Mouse (Mus musculus): ENCODE measurements at regions not wholly inside any gene's neighbourhood (a gene's known extent, or its start where the extent isn't known, plus 50 kb on each side); places are given as distances from the start of the nearest gene placed in this dataset.

DNA sequence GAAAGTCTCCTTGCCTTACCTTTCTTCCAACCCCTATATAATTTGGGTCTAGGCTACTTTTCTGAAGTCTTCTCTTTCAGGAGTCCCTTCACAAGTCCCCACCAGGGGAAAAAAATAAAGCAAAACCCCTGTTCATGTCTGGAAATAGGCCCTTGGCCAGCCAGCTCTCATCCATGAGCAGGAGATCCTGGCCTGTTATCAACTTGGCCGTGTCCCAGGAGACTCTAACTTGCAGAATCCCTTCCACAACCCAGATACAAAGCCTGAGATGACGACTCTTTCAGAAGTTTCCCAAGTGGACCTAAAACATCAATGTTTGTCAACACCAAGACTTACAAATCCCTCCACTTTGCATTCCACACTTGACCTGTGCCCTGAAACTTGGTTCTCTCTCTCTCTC is 64.6 kb upstream of the Ankrd55 start:
- TF ChIP-seq POLR2A (IDR thresholded peaks at IDR 0.05; ENCODE audit: insufficient read depth, low read depth, low read length): no peak
- no peak for TF ChIP-seq CTCF (IDR thresholded peaks at IDR 0.05; ENCODE audit: insufficient read depth, low read depth, low read length)

All from olfactory bulb, adult 2 months (tissue).